Mouse (Mus musculus): Measurements from ENCODE around the gene Spsb4. TPM values are rescaled to one million over a fixed set of nuclear protein-coding genes. Genes with fewer than 3 reads are reported as not detected.

Spsb4 gene
- total and polyA plus RNA-seq, 3 experiments = not detected

- Histone ChIP-seq H3K9ac (ENCODE audit: control insufficient read depth, low read depth, low read length, poor library complexity, severe bottlenecking) (no peak overlapping the region), H3K4me3 (ENCODE audit: control insufficient read depth in 1 of 2, insufficient read depth in 1 of 2, low read depth in 2 of 2, low read length in 2 of 2) (no peak overlapping the region), H3K9me3 (replicated peaks; ENCODE audit: insufficient read depth, low read length) (no peaks in the 10 kb centered on the region), H3K4me1 (ENCODE audit: control insufficient read depth in 1 of 2, insufficient read depth in 2 of 2, low read length in 2 of 2) (no peaks in the 10 kb centered on the region), H3K79me2 (ENCODE audit: control insufficient read depth, insufficient read depth, low read length, poor library complexity) (no peaks in the 10 kb centered on the region), H3K27me3 (ENCODE audit: control insufficient read depth in 1 of 2, insufficient read depth in 2 of 2, low read length in 2 of 2) (no peaks in the 10 kb centered on the region), H3K27ac (ENCODE audit: control insufficient read depth, low read depth, low read length) (no peak overlapping the region), H3K36me3 (ENCODE audit: control insufficient read depth in 1 of 2, insufficient read depth in 2 of 2, low read length in 2 of 2) (no peaks in the 10 kb centered on the region)
- no peak for DNase-seq (ENCODE audit: low read depth, low spot score)
- no peak for TF ChIP-seq POLR2AphosphoS2 (IDR thresholded peaks at IDR 0.05; ENCODE audit: low read length)
- no peak for TF ChIP-seq ZMIZ1 (IDR thresholded peaks at IDR 0.05; ENCODE audit: low read depth, low read length)
- TF ChIP-seq E2F4 (IDR thresholded peaks at IDR 0.05; ENCODE audit: borderline replicate concordance, low read depth, low read length) = no peak
- no peak for TF ChIP-seq MAFK (IDR thresholded peaks at IDR 0.05; ENCODE audit: borderline replicate concordance, low read depth, low read length)
- no peak for TF ChIP-seq CTCF (IDR thresholded peaks at IDR 0.05 in 2 of 3, conservative IDR thresholded peaks at IDR 0.05 in 1 of 3; ENCODE audit: control insufficient read depth in 1 of 3, insufficient read depth in 1 of 3, low read depth in 2 of 3, low read length in 3 of 3, poor library complexity in 1 of 3, severe bottlenecking in 1 of 3)
- TF ChIP-seq MAZ (IDR thresholded peaks at IDR 0.05; ENCODE audit: low read depth, low read length) = no peak
- TF ChIP-seq CHD2 (IDR thresholded peaks at IDR 0.05; ENCODE audit: low read length) = no peak
- TF ChIP-seq MAX (IDR thresholded peaks at IDR 0.05; ENCODE audit: low read length) = no peak
- no peak for TF ChIP-seq GABPA (IDR thresholded peaks at IDR 0.05; ENCODE audit: low read depth, low read length)
- no peak for TF ChIP-seq SIN3A (IDR thresholded peaks at IDR 0.05; ENCODE audit: low read length)
- TF ChIP-seq JUND (IDR thresholded peaks at IDR 0.05; ENCODE audit: low read depth, low read length) = no peak
- TF ChIP-seq EP300 (IDR thresholded peaks at IDR 0.05; ENCODE audit: low read depth in 1 of 2, low read length in 2 of 2) = no peak
- TF ChIP-seq MYB (IDR thresholded peaks at IDR 0.05; ENCODE audit: low read depth, low read length) = no peak
- no peak for TF ChIP-seq MXI1 (IDR thresholded peaks at IDR 0.05; ENCODE audit: low read depth, low read length)
- no peak for TF ChIP-seq NELFE (IDR thresholded peaks at IDR 0.05; ENCODE audit: low read depth, low read length)
- no peak for TF ChIP-seq MEF2A (IDR thresholded peaks at IDR 0.05; ENCODE audit: extremely low read depth, insufficient replicate concordance, low read depth, low read length, poor library complexity, severe bottlenecking)
Measured at GRCm38 (mm10) chr9:97065216-97065615, 46.6 kb upstream of the Spsb4 start.

DNA sequence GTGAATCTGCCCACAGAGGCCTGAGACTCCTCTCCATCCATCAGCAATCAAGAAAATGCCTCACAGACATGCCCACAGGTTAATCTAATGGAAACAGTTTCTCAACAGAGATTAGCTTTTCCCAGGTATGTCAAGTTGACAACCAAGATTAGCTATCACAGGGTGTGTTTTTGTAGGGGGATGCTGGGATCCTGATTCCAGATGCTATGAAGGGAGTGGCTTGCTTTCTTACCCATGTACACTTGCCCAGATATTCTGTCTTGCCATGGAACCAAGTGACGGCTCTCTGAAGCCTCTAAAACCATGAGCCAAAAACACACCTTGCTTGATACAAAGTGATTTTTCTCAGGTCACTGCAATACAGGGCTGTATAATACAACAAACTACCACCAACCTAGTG lies 45.5 kb upstream of the Spsb4 start:
- no peak overlapping the region for H3K9ac ChIP-seq (ENCODE audit: control insufficient read depth, low read depth, low read length, poor library complexity, severe bottlenecking)
- TF ChIP-seq RAD21 (IDR thresholded peaks at IDR 0.05; ENCODE audit: low read depth, low read length) = no peak
- TF ChIP-seq GABPA (IDR thresholded peaks at IDR 0.05; ENCODE audit: low read depth, low read length) = no peak
- TF ChIP-seq UBTF (IDR thresholded peaks at IDR 0.05; ENCODE audit: borderline replicate concordance, insufficient read depth, low read depth, low read length) = no peak
- no peak for TF ChIP-seq MYC (IDR thresholded peaks at IDR 0.05; ENCODE audit: low read depth, low read length)
- TF ChIP-seq POLR2AphosphoS2 (IDR thresholded peaks at IDR 0.05; ENCODE audit: low read length) = no peak
- TF ChIP-seq RCOR1 (IDR thresholded peaks at IDR 0.05; ENCODE audit: low read depth, low read length) = no peak
- no peak for TF ChIP-seq NELFE (IDR thresholded peaks at IDR 0.05; ENCODE audit: low read depth, low read length)
- TF ChIP-seq CHD2 (IDR thresholded peaks at IDR 0.05; ENCODE audit: low read length) = no peak
- no peak for TF ChIP-seq MAX (IDR thresholded peaks at IDR 0.05; ENCODE audit: low read length)
- no peak for TF ChIP-seq MAZ (IDR thresholded peaks at IDR 0.05; ENCODE audit: low read depth, low read length)
- no peak for TF ChIP-seq BHLHE40 (IDR thresholded peaks at IDR 0.05; ENCODE audit: borderline replicate concordance, low read depth, low read length)
- no peak for TF ChIP-seq CTCF (IDR thresholded peaks at IDR 0.05 in 2 of 3, conservative IDR thresholded peaks at IDR 0.05 in 1 of 3; ENCODE audit: control insufficient read depth in 1 of 3, insufficient read depth in 1 of 3, low read depth in 2 of 3, low read length in 3 of 3, poor library complexity in 1 of 3, severe bottlenecking in 1 of 3)
- no peak for TF ChIP-seq USF2 (IDR thresholded peaks at IDR 0.05; ENCODE audit: borderline replicate concordance in 1 of 2, insufficient read depth in 1 of 2, low read depth in 1 of 2, low read length in 2 of 2)
- TF ChIP-seq ZC3H11A (IDR thresholded peaks at IDR 0.05; ENCODE audit: low read depth, low read length) = no peak
- no peak for TF ChIP-seq NRF1 (IDR thresholded peaks at IDR 0.05; ENCODE audit: insufficient read depth, low read depth, low read length, poor library complexity, severe bottlenecking)
- TF ChIP-seq SMC3 (IDR thresholded peaks at IDR 0.05; ENCODE audit: low read depth, low read length) = no peak
- no peaks in the 10 kb centered on the region for H3K4me1 ChIP-seq (ENCODE audit: control insufficient read depth in 1 of 2, insufficient read depth in 2 of 2, low read length in 2 of 2)
- no peaks in the 10 kb centered on the region for H3K9me3 ChIP-seq (replicated peaks; ENCODE audit: insufficient read depth, low read length)
- H3K27me3 ChIP-seq (ENCODE audit: control insufficient read depth in 1 of 2, insufficient read depth in 2 of 2, low read length in 2 of 2) = no peaks in the 10 kb centered on the region
- no peaks in the 10 kb centered on the region for H3K79me2 ChIP-seq (ENCODE audit: control insufficient read depth, insufficient read depth, low read length, poor library complexity)
- H3K27ac ChIP-seq (ENCODE audit: control insufficient read depth, low read depth, low read length) = no peak overlapping the region
- no peak overlapping the region for H3K4me3 ChIP-seq (ENCODE audit: control insufficient read depth in 1 of 2, insufficient read depth in 1 of 2, low read depth in 2 of 2, low read length in 2 of 2)
- H3K36me3 ChIP-seq (ENCODE audit: control insufficient read depth in 1 of 2, insufficient read depth in 2 of 2, low read length in 2 of 2) = no peaks in the 10 kb centered on the region
- DNase-seq (ENCODE audit: low read depth, low spot score) = no peak

Measured in MEL (cell line).